Mouse (Mus musculus): ENCODE data around the gene Sf3a1. TPM values are rescaled to one million over a fixed set of nuclear protein-coding genes. Genes with fewer than 3 reads are reported as not detected.

Sf3a1 gene
- polyA plus RNA-seq, 1 experiment from 2014 or later, result 34.1 TPM

DNA sequence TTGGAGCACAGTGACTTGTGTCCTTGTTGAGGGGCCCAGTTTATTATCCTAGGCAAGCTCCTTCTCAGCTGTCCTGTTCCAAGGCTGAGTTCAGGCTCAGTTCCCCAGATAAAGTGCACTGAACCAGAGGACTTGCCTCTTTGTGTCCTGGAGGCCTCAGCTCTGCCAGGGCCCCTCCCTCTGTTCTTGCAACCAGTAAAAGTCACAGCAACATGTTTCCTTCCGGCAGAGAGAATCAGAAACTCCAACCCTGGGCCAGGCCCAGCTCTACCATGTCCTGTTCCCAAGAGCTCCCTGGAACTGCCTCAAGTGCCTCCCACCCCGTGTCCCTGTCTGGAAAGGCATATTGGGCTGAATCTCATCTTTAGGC is 43.5 kb downstream of the Sf3a1 start:
- Histone ChIP-seq H3K36me3 (ENCODE audit: control insufficient read depth, insufficient read depth) (no peaks in the 10 kb centered on the region), H3K4me3 (ENCODE audit: low read length) (no peak overlapping the region), H3K9me3 (replicated peaks; ENCODE audit: control insufficient read depth, low read length) (no peaks in the 10 kb centered on the region), H3K4me1 (ENCODE audit: control insufficient read depth, insufficient read depth, low read length) (peaks cover 31% of the 10 kb centered on the region), H3K27ac (ENCODE audit: low read length) (peak overlapping the region; percentile 68), H3K9ac (ENCODE audit: low read length) (no peak overlapping the region; the same call in 1 of the 2 replicates), H3K4me2 (ENCODE audit: low read depth, low read length) (no peak overlapping the region), H3K27me3 (ENCODE audit: control insufficient read depth, insufficient read depth, low read length) (no peaks in the 10 kb centered on the region)
- ATAC-seq (replicated peaks; ENCODE audit: extremely low read depth, insufficient read depth, low FRiP score), result peak; percentile 81
- WGBS, result 23% methylated on average over 2 of the region's 2 CpGs

DNA sequence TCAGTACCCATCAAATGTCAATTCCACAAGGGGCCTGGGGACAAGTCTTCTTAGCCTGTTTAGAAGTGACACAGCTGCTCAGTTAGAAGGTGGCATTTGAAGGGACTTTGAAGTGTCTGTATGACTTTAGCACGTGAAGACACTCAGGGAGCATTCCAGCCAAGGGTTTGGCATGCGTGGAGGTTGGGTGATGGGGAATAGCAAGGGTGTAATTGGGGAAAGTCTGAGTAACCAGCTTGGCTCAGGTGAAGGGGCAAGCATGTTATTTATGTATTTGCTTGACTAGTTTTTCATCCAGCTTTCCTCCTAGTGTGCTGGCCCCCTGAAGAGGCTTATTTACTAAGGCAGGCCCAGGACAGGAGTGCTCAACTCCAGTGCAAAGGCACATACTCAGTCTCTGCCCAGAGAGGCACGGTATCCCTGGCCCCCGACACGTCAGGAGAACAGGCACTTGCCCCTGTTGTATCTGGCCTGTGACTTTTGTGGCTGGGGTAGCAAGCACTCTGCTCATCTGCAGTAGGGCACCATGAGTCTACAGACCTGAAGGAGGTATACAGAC is 45.0 kb downstream of the Sf3a1 start:
- ATAC-seq (replicated peaks; ENCODE audit: extremely low read depth, insufficient read depth, low FRiP score), result no peak
- WGBS, result 72% methylated on average over 5 of the region's 5 CpGs
- Histone ChIP-seq H3K9me3 (replicated peaks; ENCODE audit: control insufficient read depth, low read length) (no peaks in the 10 kb centered on the region), H3K36me3 (ENCODE audit: control insufficient read depth, insufficient read depth) (0 out of 2 replicates have a peak, but pooled peaks cover 2% of the 10 kb centered on the region), H3K27me3 (ENCODE audit: control insufficient read depth, insufficient read depth, low read length) (no peaks in the 10 kb centered on the region), H3K4me1 (ENCODE audit: control insufficient read depth, insufficient read depth, low read length) (peaks cover 31% of the 10 kb centered on the region), H3K27ac (ENCODE audit: low read length) (no peak overlapping the region), H3K9ac (ENCODE audit: low read length) (no peak overlapping the region), H3K4me3 (ENCODE audit: low read length) (no peak overlapping the region), H3K4me2 (ENCODE audit: low read depth, low read length) (no peak overlapping the region)

GRCm38 (mm10) chr11:4205951-4206350 is 45.8 kb downstream of the Sf3a1 start:
- Histone ChIP-seq H3K4me3 (ENCODE audit: low read length) (no peak overlapping the region), H3K27me3 (ENCODE audit: control insufficient read depth, insufficient read depth, low read length) (no peaks in the 10 kb centered on the region), H3K9me3 (replicated peaks; ENCODE audit: control insufficient read depth, low read length) (no peaks in the 10 kb centered on the region), H3K27ac (ENCODE audit: low read length) (no peak overlapping the region), H3K4me2 (ENCODE audit: low read depth, low read length) (no peak overlapping the region), H3K4me1 (ENCODE audit: control insufficient read depth, insufficient read depth, low read length) (peaks cover 31% of the 10 kb centered on the region), H3K36me3 (ENCODE audit: control insufficient read depth, insufficient read depth) (peaks cover 8% of the 10 kb centered on the region), H3K9ac (ENCODE audit: low read length) (no peak overlapping the region)
- ATAC-seq (replicated peaks; ENCODE audit: extremely low read depth, insufficient read depth, low FRiP score), result no peak
- 68% methylated on average over 7 of the region's 7 CpGs for WGBS

DNA sequence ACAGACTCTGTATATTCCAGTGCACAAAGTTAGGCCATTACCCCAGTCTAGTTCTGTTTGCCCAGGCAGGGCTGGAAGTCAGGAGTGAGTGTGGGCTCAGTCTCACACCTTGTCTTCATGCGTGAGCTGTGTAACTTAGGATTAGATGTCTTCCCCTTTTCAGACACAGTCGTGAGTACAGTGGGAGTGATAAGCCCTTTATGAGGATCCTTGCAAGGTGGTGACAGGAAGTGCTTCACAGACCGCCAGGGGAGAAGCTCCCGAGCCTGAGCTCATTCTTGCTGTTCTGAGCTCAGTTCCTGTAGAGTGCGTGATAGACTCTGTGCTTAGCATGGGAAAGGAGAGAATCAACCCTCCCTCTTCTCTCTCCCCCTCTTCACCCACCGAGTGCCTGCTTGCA is 46.4 kb downstream of the Sf3a1 start:
- Histone ChIP-seq H3K27me3 (ENCODE audit: control insufficient read depth, insufficient read depth, low read length) (no peaks in the 10 kb centered on the region), H3K27ac (ENCODE audit: low read length) (no peak overlapping the region), H3K4me1 (ENCODE audit: control insufficient read depth, insufficient read depth, low read length) (peaks cover 31% of the 10 kb centered on the region), H3K9me3 (replicated peaks; ENCODE audit: control insufficient read depth, low read length) (no peaks in the 10 kb centered on the region), H3K36me3 (ENCODE audit: control insufficient read depth, insufficient read depth) (peaks cover 9% of the 10 kb centered on the region), H3K4me3 (ENCODE audit: low read length) (no peak overlapping the region), H3K9ac (ENCODE audit: low read length) (no peak overlapping the region), H3K4me2 (ENCODE audit: low read depth, low read length) (no peak overlapping the region)
- 36% methylated on average over 6 of the region's 6 CpGs for WGBS
- ATAC-seq (replicated peaks; ENCODE audit: extremely low read depth, insufficient read depth, low FRiP score), result no peak

DNA sequence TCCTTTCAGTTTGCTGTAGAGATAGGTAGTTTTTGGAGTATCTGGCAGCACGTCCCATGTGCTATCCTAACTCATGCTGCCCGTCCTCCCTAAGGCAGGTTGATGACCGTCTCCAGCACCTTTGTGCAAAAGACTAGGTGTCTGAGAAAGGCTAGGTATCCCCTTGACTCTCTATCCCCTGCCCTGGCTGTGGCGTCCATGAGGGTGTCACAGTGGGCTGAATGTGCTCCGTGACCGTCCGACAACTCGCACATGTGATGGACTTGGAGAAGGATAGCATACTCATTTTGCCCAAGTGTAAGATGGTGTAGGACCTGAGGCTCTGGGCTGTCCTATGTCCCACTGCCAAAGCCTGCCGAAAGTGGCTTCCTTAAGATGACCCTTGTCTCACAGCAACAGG is 47.5 kb downstream of the Sf3a1 start:
- no peaks in the 10 kb centered on the region for H3K9me3 ChIP-seq (replicated peaks; ENCODE audit: control insufficient read depth, low read length)
- H3K27ac ChIP-seq (ENCODE audit: low read length), result no peak overlapping the region
- WGBS, result 91% methylated on average over 9 of the region's 9 CpGs
- H3K9ac ChIP-seq (ENCODE audit: low read length), result no peak overlapping the region
- ATAC-seq (replicated peaks; ENCODE audit: extremely low read depth, insufficient read depth, low FRiP score), result no peak
- H3K27me3 ChIP-seq (ENCODE audit: control insufficient read depth, insufficient read depth, low read length), result no peaks in the 10 kb centered on the region
- peaks cover 25% of the 10 kb centered on the region for H3K4me1 ChIP-seq (ENCODE audit: control insufficient read depth, insufficient read depth, low read length)
- no peak overlapping the region for H3K4me2 ChIP-seq (ENCODE audit: low read depth, low read length)
- H3K4me3 ChIP-seq (ENCODE audit: low read length), result no peak overlapping the region
- peaks cover 9% of the 10 kb centered on the region for H3K36me3 ChIP-seq (ENCODE audit: control insufficient read depth, insufficient read depth)

GRCm38 (mm10) chr11:4209556-4209955 is 49.4 kb downstream of the Sf3a1 start:
- H3K9me3 ChIP-seq (replicated peaks; ENCODE audit: control insufficient read depth, low read length), result no peaks in the 10 kb centered on the region
- H3K27me3 ChIP-seq (ENCODE audit: control insufficient read depth, insufficient read depth, low read length), result no peaks in the 10 kb centered on the region
- no peak overlapping the region for H3K4me3 ChIP-seq (ENCODE audit: low read length)
- H3K27ac ChIP-seq (ENCODE audit: low read length), result no peak overlapping the region
- 82% methylated on average over 5 of the region's 5 CpGs for WGBS
- H3K9ac ChIP-seq (ENCODE audit: low read length), result no peak overlapping the region
- peaks cover 12% of the 10 kb centered on the region; the same call in 1 of the 2 replicates for H3K4me1 ChIP-seq (ENCODE audit: control insufficient read depth, insufficient read depth, low read length)
- no peak for ATAC-seq (replicated peaks; ENCODE audit: extremely low read depth, insufficient read depth, low FRiP score)
- H3K4me2 ChIP-seq (ENCODE audit: low read depth, low read length), result no peak overlapping the region
- peaks cover 15% of the 10 kb centered on the region for H3K36me3 ChIP-seq (ENCODE audit: control insufficient read depth, insufficient read depth)

DNA sequence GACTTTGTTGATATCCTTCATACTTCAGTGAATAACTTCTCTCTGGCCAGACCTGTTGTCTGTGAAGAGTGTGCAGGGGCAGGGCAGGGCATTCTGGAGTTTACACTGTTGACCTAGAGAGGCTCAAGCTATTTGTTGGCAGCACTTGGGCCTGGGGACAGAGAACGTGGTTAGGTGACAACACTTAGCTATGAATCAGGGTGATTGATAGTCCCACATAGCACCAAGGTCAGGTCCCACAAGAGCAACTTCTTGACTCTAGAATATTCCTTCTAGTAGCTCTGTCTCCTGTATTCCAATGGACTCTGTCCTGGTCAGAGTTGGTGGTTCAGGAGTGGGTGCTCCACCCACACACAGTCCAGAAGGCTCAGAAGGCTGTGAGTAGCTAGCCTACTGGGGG is 50.6 kb downstream of the Sf3a1 start:
- H3K27ac ChIP-seq (ENCODE audit: low read length), result no peak overlapping the region
- H3K9me3 ChIP-seq (replicated peaks; ENCODE audit: control insufficient read depth, low read length), result no peaks in the 10 kb centered on the region
- H3K4me3 ChIP-seq (ENCODE audit: low read length), result no peak overlapping the region
- ATAC-seq (replicated peaks; ENCODE audit: extremely low read depth, insufficient read depth, low FRiP score), result no peak
- WGBS, result 61% methylated on average over 1 of the region's 1 CpGs
- no peak overlapping the region for H3K9ac ChIP-seq (ENCODE audit: low read length)
- peaks cover 21% of the 10 kb centered on the region for H3K36me3 ChIP-seq (ENCODE audit: control insufficient read depth, insufficient read depth)
- H3K27me3 ChIP-seq (ENCODE audit: control insufficient read depth, insufficient read depth, low read length), result no peaks in the 10 kb centered on the region
- H3K4me2 ChIP-seq (ENCODE audit: low read depth, low read length), result no peak overlapping the region
- peaks cover 4% of the 10 kb centered on the region for H3K4me1 ChIP-seq (ENCODE audit: control insufficient read depth, insufficient read depth, low read length)

- no peak for ATAC-seq (replicated peaks; ENCODE audit: extremely low read depth, insufficient read depth, low FRiP score)
- peaks cover 3% of the 10 kb centered on the region for H3K4me1 ChIP-seq (ENCODE audit: control insufficient read depth, insufficient read depth, low read length)
- peaks cover 21% of the 10 kb centered on the region for H3K36me3 ChIP-seq (ENCODE audit: control insufficient read depth, insufficient read depth)
- H3K9ac ChIP-seq (ENCODE audit: low read length), result no peak overlapping the region
- WGBS, result 75% methylated on average over 10 of the region's 10 CpGs
- no peak overlapping the region for H3K27ac ChIP-seq (ENCODE audit: low read length)
- no peaks in the 10 kb centered on the region for H3K9me3 ChIP-seq (replicated peaks; ENCODE audit: control insufficient read depth, low read length)
- H3K4me2 ChIP-seq (ENCODE audit: low read depth, low read length), result no peak overlapping the region
- H3K4me3 ChIP-seq (ENCODE audit: low read length), result no peak overlapping the region
- H3K27me3 ChIP-seq (ENCODE audit: control insufficient read depth, insufficient read depth, low read length), result no peaks in the 10 kb centered on the region
Observed at GRCm38 (mm10) chr11:4213107-4213506, 53.0 kb downstream of the Sf3a1 start.

DNA sequence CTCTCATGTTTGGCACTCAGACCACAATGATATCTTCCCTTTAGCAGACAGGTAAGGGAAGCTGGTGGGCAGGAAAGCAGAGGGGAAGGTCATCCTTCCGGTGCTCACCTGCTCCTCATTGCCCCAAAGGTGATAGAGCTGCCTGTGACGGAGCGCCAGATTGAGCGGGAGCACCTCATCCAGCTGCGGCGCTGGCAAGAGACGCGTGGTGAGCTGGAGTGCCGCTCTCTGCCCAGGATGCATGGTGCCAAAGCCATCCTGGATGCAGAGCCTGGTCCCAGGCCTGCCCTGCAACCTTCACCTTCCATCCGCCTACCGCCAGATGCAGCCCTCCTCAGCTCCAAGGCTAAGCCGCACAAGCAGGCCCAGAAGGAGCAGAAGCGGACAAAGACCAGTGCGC is 54.4 kb downstream of the Sf3a1 start:
- Histone ChIP-seq H3K4me1 (ENCODE audit: control insufficient read depth, insufficient read depth, low read length) (peaks cover 13% of the 10 kb centered on the region), H3K9me3 (replicated peaks; ENCODE audit: control insufficient read depth, low read length) (no peaks in the 10 kb centered on the region), H3K27me3 (ENCODE audit: control insufficient read depth, insufficient read depth, low read length) (no peaks in the 10 kb centered on the region), H3K36me3 (ENCODE audit: control insufficient read depth, insufficient read depth) (peaks cover 21% of the 10 kb centered on the region), H3K4me3 (ENCODE audit: low read length) (no peak overlapping the region), H3K4me2 (ENCODE audit: low read depth, low read length) (no peak overlapping the region), H3K9ac (ENCODE audit: low read length) (no peak overlapping the region), H3K27ac (ENCODE audit: low read length) (no peak overlapping the region)
- WGBS, result 92% methylated on average over 14 of the region's 14 CpGs
- ATAC-seq (replicated peaks; ENCODE audit: extremely low read depth, insufficient read depth, low FRiP score), result no peak

All from heart, embryonic 16.5 days (tissue).